Mouse (Mus musculus) hindbrain, embryonic 14.5 days (tissue): ENCODE data around the gene Zc3h14. TPM values are rescaled to one million over a fixed set of nuclear protein-coding genes. Genes with fewer than 3 reads are reported as not detected.
A peak's percentile ranks its signal among the peaks of the same experiment; 100 is the strongest.

Experiments used
- ATAC-seq: fragments of 200-750 bp; cut with Nextera tagmentation; 2 replicates; pipeline ENCODE4 v1.8.0; 2017; ENCODE audit warnings: moderate number of reproducible peaks, mild to moderate bottlenecking, moderate TSS enrichment, moderate library complexity; ENCODE audit not compliant: low FRiP score
- DNase-seq: peaks from one replicate; pipeline ENCODE4 v3.0.0-alpha.2; 2015; ENCODE audit warnings: low spot score
- H3K27ac ChIP-seq: fragments of 300-500 bp; sonication (generic); 2 replicates; pipeline ENCODE4 v1.5.1; 2014; ENCODE audit warnings: mild to moderate bottlenecking, moderate library complexity
- H3K27me3 ChIP-seq: fragments of 300-500 bp; sonication (generic); 2 replicates; pipeline ENCODE4 v1.6.1; 2014; ENCODE audit warnings: mild to moderate bottlenecking, low read length, mixed read lengths; ENCODE audit not compliant: control insufficient read depth, insufficient read depth
- H3K36me3 ChIP-seq: fragments of 300-500 bp; sonication (generic); replicated peaks from 2 replicates; pipeline ENCODE4 v1.6.1; 2014; ENCODE audit not compliant: control insufficient read depth, insufficient read depth
- H3K4me1 ChIP-seq: fragments of 300-500 bp; sonication (generic); replicated peaks from 2 replicates; pipeline ENCODE4 v1.6.1; 2014; ENCODE audit warnings: antibody characterized with exemption, low read length, mixed read lengths; ENCODE audit not compliant: control insufficient read depth, insufficient read depth
- H3K4me2 ChIP-seq: fragments of 300-500 bp; sonication (generic); replicated peaks from 2 replicates; pipeline ENCODE4 v1.6.1; 2014; ENCODE audit warnings: mild to moderate bottlenecking, moderate library complexity
- H3K4me3 ChIP-seq: fragments of 300-500 bp; sonication (generic); replicated peaks from 2 replicates; pipeline ENCODE4 v1.5.1; 2014; ENCODE audit warnings: mild to moderate bottlenecking, low read length
- H3K9ac ChIP-seq: fragments of 300-500 bp; sonication (generic); 2 replicates; pipeline ENCODE4 v1.6.1; 2014
- H3K9me3 ChIP-seq: fragments of 300-500 bp; sonication (generic); 2 replicates; pipeline ENCODE4 v1.6.1; 2016; ENCODE audit warnings: low read length; ENCODE audit not compliant: control insufficient read depth
- WGBS: fragments of 180-500 bp; shearing (Covaris S2); extraction: QIAGEN DNeasy Blood & Tissue Kit; methylation state at CpG from one replicate; pipeline ENCODE4 v1.1.7; 2014; 5-methylcytosine and 5-hydroxymethylcytosine counted together
- polyA plus RNA-seq: library from polyadenylated mRNA; unstranded; fragments of >200 nt; fragmentation: Nextera tagmentation; extraction: Ambion mirVana; gene quantifications from 2 replicates; pipeline ENCODE4 v1.2.1, GENCODE M21; 2014

Gene Zc3h14
- polyA plus RNA-seq, 1 experiment from 2014 or later: 120 TPM

DNA sequence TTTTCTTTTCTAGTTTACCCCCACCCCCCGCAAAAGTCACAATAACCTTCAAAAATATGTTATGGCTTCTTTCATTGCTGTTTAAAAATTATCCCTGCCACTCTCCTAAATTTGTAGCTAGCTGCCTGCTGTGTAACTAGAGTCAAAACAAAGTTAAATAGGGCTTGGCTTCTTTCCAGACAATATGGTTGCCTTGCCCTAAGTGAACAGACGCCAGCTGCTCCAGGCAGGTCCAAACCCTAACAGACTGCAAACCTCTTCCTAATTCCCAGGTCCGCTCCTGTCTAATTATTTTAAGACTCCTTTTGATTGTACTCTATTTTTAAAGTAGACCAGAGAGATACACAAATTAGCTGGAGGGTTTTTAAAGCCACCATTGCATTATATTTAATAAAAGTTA is 26.1 kb upstream of the Zc3h14 start:
- H3K27me3 ChIP-seq: no peaks in the 10 kb centered on the region
- 0 out of 2 replicates have a peak overlapping the region, but pooled peaks have one; percentile 9 for H3K27ac ChIP-seq
- H3K4me3 ChIP-seq: no peak overlapping the region
- WGBS: 47% methylated on average over 3 of the region's 3 CpGs
- peaks cover 14% of the 10 kb centered on the region for H3K4me1 ChIP-seq
- H3K9ac ChIP-seq: no peak overlapping the region
- H3K36me3 ChIP-seq: no peaks in the 10 kb centered on the region
- H3K4me2 ChIP-seq: no peak overlapping the region
- no peaks in the 10 kb centered on the region for H3K9me3 ChIP-seq
- ATAC-seq (no peak; the same call in 1 of the 2 replicates), DNase-seq (peak; percentile 60)

DNA sequence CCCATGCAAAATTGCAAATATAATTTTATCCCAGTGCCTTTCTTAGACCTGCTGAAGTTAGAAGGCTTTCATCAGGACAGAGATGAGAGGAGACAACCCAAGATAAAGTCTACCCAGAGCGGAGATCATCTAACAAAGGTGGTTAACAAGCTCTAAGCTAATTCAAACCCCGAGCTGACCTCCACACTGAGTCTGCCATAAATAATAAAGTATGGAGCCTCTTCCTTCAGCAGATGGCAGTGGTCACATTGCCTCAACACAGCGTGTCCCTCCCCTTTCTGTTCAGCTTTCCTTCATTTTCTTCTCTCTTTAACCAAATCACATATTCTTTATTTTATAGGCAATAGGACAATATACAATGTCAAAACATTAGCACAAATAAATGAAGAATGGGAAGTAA is 25.7 kb upstream of the Zc3h14 start:
- ATAC-seq (no peak), DNase-seq (no peak)
- Histone ChIP-seq H3K9ac (no peak overlapping the region), H3K9me3 (no peaks in the 10 kb centered on the region), H3K4me2 (no peak overlapping the region), H3K27me3 (no peaks in the 10 kb centered on the region), H3K4me1 (peaks cover 14% of the 10 kb centered on the region), H3K4me3 (no peak overlapping the region), H3K27ac (0 out of 2 replicates have a peak overlapping the region, but pooled peaks have one; percentile 9), H3K36me3 (no peaks in the 10 kb centered on the region)
- WGBS: 63% methylated on average over 3 of the region's 3 CpGs

DNA sequence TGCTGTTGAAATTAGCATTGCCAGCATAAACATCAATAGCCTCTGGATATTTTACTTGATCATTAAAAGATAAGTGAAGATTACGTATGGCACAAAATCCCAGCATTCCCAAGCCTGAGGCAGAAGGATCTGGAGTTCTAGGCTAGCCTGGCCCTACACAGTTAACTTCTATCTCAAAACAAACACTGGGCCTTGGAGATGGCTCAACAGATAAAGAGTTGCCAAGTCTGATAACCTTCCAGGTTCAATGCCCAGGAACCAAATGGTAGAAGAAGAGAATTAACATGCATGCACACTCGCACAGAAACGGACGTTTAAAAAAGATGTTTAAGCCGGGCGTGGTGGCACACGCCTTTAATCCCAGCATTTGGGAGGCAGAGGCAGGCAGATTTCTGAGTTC is 22.5 kb upstream of the Zc3h14 start:
- 97% methylated on average over 7 of the region's 7 CpGs for WGBS
- no peak for DNase-seq
- H3K9me3 ChIP-seq: no peaks in the 10 kb centered on the region
- no peak overlapping the region for H3K27ac ChIP-seq
- H3K4me3 ChIP-seq: no peak overlapping the region
- no peaks in the 10 kb centered on the region for H3K27me3 ChIP-seq
- no peak overlapping the region for H3K4me2 ChIP-seq
- ATAC-seq: no peak
- peaks cover 14% of the 10 kb centered on the region for H3K4me1 ChIP-seq
- H3K9ac ChIP-seq: no peak overlapping the region
- H3K36me3 ChIP-seq: no peaks in the 10 kb centered on the region

DNA sequence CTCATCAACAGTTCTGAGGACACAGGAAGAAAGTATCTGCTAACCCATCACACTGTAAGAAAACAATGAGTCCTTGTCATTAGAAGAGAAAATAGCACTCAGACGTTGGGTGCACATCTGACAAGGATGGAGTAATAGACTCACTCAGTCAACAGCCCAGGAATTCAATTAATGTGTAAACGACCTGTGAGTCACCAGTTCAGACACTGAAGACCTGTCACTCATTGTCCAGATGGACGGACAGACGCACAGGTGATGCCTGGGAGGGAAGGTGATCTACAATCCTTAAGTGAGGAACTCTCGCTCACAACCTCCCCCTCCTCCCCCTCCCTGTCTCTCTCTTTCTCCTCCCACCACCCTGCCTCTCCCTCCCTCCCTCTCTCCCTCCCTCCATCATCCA is 21.8 kb upstream of the Zc3h14 start:
- Histone ChIP-seq H3K4me2 (no peak overlapping the region), H3K4me3 (no peak overlapping the region), H3K4me1 (peaks cover 12% of the 10 kb centered on the region), H3K27ac (no peak overlapping the region), H3K9me3 (no peaks in the 10 kb centered on the region), H3K27me3 (no peaks in the 10 kb centered on the region), H3K9ac (no peak overlapping the region), H3K36me3 (no peaks in the 10 kb centered on the region)
- DNase-seq (no peak), ATAC-seq (no peak)
- WGBS: 69% methylated on average over 5 of the region's 5 CpGs

DNA sequence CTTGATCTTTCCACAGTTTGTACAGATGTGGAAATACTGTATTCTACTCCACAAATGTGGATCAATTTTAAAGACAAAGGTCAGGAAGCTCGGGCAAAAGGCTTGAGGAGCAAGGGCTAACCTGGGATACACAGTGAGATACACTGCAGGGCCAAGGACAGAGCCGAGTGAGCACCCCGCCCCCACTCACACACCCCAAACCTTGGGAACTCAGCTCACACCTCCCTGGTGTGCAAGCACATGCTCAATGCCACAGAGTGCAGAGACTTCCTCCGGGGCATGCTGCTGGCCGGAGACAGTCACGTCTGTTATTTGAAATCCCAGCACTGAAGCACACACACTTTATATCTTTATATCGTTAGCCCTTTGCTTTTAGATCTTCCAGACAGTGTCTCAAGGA is 20.7 kb upstream of the Zc3h14 start:
- no peak overlapping the region for H3K27ac ChIP-seq
- 90% methylated on average over 7 of the region's 7 CpGs for WGBS
- ATAC-seq: no peak

DNA sequence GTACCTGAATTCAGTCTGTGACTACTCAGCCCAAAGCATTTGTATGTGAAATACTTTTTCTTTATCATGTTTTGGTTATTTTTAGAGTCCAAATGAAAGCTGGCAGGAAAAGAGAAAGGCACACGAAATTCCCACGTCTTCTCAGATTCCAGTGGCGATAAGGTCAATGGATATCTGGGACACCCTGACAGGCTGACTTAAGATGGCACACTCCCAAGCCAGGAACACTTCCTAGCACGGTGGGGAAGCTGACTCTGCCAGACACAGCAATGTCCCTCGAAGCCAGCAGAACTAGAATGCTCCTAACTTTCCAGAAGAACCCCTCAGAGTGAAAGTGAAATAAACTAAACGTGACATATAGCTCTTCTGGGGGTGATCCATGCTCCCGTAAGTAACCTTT is 19.6 kb upstream of the Zc3h14 start:
- no peak for ATAC-seq
- Histone ChIP-seq H3K27ac (no peak overlapping the region), H3K4me3 (no peak overlapping the region), H3K4me2 (no peak overlapping the region), H3K4me1 (no peaks in the 10 kb centered on the region), H3K27me3 (no peaks in the 10 kb centered on the region), H3K9ac (no peak overlapping the region), H3K9me3 (no peaks in the 10 kb centered on the region), H3K36me3 (no peaks in the 10 kb centered on the region)
- 85% methylated on average over 7 of the region's 7 CpGs for WGBS
- DNase-seq: no peak

More for the DNA sequence above, 20.7 kb upstream of the Zc3h14 start:
- DNase-seq: no peak
- Histone ChIP-seq H3K4me3 (no peak overlapping the region), H3K27me3 (no peaks in the 10 kb centered on the region), H3K4me1 (0 out of 2 replicates have a peak, but pooled peaks cover under 1% of the 10 kb centered on the region), H3K4me2 (no peak overlapping the region), H3K9me3 (no peaks in the 10 kb centered on the region), H3K36me3 (no peaks in the 10 kb centered on the region), H3K9ac (no peak overlapping the region)

DNA sequence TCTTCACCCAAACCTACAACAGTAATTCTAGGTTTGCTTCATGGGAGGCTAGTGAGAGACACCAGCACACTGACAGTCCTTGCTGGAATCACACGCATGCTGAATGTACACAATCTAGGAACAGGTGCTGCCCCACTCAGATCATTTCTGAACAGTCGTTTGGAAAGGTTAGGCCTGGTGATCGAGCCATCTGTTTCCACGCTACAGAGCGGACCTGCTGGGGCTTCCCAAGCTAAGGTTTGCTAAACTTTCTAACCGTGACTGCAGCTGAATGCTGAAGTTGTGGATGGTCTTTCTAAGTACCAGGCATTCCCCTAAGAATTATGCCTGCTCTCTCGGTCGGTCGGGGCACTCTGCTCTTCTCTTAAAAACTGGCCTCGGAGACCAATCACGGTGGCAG is 16.1 kb upstream of the Zc3h14 start:
- no peaks in the 10 kb centered on the region for H3K9me3 ChIP-seq
- no peak overlapping the region for H3K27ac ChIP-seq
- no peak for DNase-seq
- no peak for ATAC-seq
- H3K36me3 ChIP-seq: no peaks in the 10 kb centered on the region
- no peak overlapping the region for H3K4me2 ChIP-seq
- no peak overlapping the region for H3K9ac ChIP-seq
- H3K4me1 ChIP-seq: peaks cover 17% of the 10 kb centered on the region; the same call in 1 of the 2 replicates
- H3K4me3 ChIP-seq: no peak overlapping the region
- WGBS: 87% methylated on average over 11 of the region's 11 CpGs
- peaks cover under 1% of the 10 kb centered on the region; the same call in 1 of the 2 replicates for H3K27me3 ChIP-seq

DNA sequence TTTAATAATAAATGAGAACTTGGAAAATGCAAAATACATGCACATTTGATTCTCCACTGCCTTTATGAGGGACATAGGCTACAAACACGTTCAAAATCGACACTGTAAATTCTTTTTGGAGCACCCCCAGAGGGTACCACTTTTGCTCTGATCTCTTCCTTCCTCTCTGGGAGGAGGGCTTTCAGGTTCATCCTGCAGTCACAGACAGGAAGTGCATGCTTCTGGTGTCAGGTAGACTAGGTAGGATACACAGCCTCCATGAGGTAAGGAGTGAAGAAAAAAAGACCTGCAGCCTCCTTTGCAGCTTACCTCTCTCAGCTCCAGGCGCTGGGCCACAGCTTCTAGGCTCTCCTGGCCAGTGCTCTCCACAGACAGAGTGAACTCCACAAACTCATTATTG is 13.6 kb upstream of the Zc3h14 start:
- ATAC-seq: no peak
- Histone ChIP-seq H3K4me1 (peaks cover 23% of the 10 kb centered on the region; the same call in 1 of the 2 replicates), H3K27me3 (peaks cover 14% of the 10 kb centered on the region), H3K9ac (peak overlapping the region; percentile 72), H3K27ac (no peak overlapping the region), H3K4me2 (peak overlapping the region; percentile 77), H3K36me3 (no peaks in the 10 kb centered on the region), H3K9me3 (no peaks in the 10 kb centered on the region), H3K4me3 (peak overlapping the region; percentile 62)
- no peak for DNase-seq
- WGBS: 75% methylated on average over 3 of the region's 3 CpGs

DNA sequence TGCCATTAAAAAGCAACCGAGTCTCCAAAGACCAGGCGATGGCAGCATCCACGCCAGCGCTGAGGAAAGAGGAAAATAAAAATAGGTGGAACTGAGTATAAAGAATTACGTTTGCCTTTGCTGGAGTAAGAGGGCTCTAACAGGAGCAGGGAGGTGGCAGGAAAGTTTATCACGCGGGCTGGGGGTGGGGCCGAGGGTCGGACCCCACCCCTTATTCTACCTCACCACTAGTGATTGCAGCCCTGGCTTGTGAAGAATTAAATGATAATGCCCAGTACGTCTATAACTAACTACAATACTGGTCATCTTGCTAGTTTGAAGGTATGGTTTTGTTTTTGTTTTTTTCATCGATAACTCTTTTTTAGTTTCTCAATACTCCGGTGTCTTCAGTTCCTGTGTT is 13.0 kb upstream of the Zc3h14 start:
- H3K27me3 ChIP-seq: peaks cover 20% of the 10 kb centered on the region
- H3K36me3 ChIP-seq: no peaks in the 10 kb centered on the region
- WGBS: 15% methylated on average over 12 of the region's 12 CpGs
- H3K4me2 ChIP-seq: peak overlapping the region; percentile 77
- DNase-seq (peak; percentile 32), ATAC-seq (no peak)
- peak overlapping the region; percentile 62 for H3K4me3 ChIP-seq
- H3K9ac ChIP-seq: peak overlapping the region; percentile 72
- no peak overlapping the region for H3K27ac ChIP-seq
- H3K9me3 ChIP-seq: no peaks in the 10 kb centered on the region
- H3K4me1 ChIP-seq: peaks cover 23% of the 10 kb centered on the region; the same call in 1 of the 2 replicates
